Mouse (Mus musculus): ENCODE results near the gene Yif1b.

- TF ChIP-seq POLR2A (IDR thresholded peaks at IDR 0.05; ENCODE audit: low read depth, low read length) (no peak), CTCF (IDR thresholded peaks at IDR 0.05; ENCODE audit: extremely low read depth, insufficient read length, insufficient replicate concordance, low read depth, low read length) (no peak)
Measured at GRCm38 (mm10) chr7:29259781-29260730, 21.9 kb downstream of the Yif1b start.

Data from small intestine, adult 2 months (tissue).